Mouse (Mus musculus): Measurements from ENCODE around the gene Btnl4. TPM values are rescaled to one million over a fixed set of nuclear protein-coding genes. Genes with fewer than 3 reads are reported as not detected.
"Not testable (repeated sequence)": the region's sequence is repeated elsewhere in the genome, so short reads cannot be mapped to it uniquely, and the experiment has no call there.

The Btnl4 gene
- polyA plus RNA-seq, 1 experiment from 2014 or later, result not detected

- 93% methylated on average over 1 of the region's 2 CpGs for WGBS
- Histone ChIP-seq H3K36me3 (no peaks in the 10 kb centered on the region), H3K4me1 (no peaks in the 10 kb centered on the region), H3K9me3 (no peaks in the 10 kb centered on the region), H3K27ac (no peak overlapping the region), H3K4me2 (replicated peaks) (no peak overlapping the region), H3K4me3 (no peak overlapping the region), H3K27me3 (replicated peaks) (no peaks in the 10 kb centered on the region), H3K9ac (no peak overlapping the region)
- ATAC-seq (ENCODE audit: low FRiP score, low read depth), result no peak
Measured at GRCm38 (mm10) chr17:34476427-34476826, 691 bp downstream of the Btnl4 start.

GRCm38 (mm10) chr17:34475060-34475459 is 2.1 kb downstream of the Btnl4 start:
- no peaks in the 10 kb centered on the region for H3K4me1 ChIP-seq
- no peak overlapping the region for H3K27ac ChIP-seq

GRCm38 (mm10) chr17:34470491-34470890 is 6.6 kb downstream of the Btnl4 start:
- H3K9ac ChIP-seq, result no peak overlapping the region
- no peak overlapping the region for H3K4me2 ChIP-seq (replicated peaks)
- no peaks in the 10 kb centered on the region for H3K36me3 ChIP-seq
- WGBS, result 82% methylated on average over 2 of the region's 2 CpGs
- H3K4me1 ChIP-seq, result no peaks in the 10 kb centered on the region
- no peak overlapping the region for H3K27ac ChIP-seq
- no peak for ATAC-seq (ENCODE audit: low FRiP score, low read depth)
- H3K4me3 ChIP-seq, result no peak overlapping the region
- no peaks in the 10 kb centered on the region for H3K27me3 ChIP-seq (replicated peaks)
- H3K9me3 ChIP-seq, result no peaks in the 10 kb centered on the region

More at GRCm38 (mm10) chr17:34475060-34475459, 2.1 kb downstream of the Btnl4 start:
- Histone ChIP-seq H3K36me3 (no peaks in the 10 kb centered on the region), H3K4me3 (no peak overlapping the region), H3K9ac (no peak overlapping the region), H3K9me3 (no peaks in the 10 kb centered on the region), H3K27me3 (replicated peaks) (no peaks in the 10 kb centered on the region), H3K4me2 (replicated peaks) (no peak overlapping the region)
- ATAC-seq (ENCODE audit: low FRiP score, low read depth), result no peak
- 80% methylated on average over 3 of the region's 3 CpGs for WGBS

GRCm38 (mm10) chr17:34465906-34466305 is 11.2 kb downstream of the Btnl4 start:
- not testable (repeated sequence) for H3K4me1 ChIP-seq; H3K9me3 ChIP-seq; H3K9ac ChIP-seq; H3K4me3 ChIP-seq; H3K27me3 ChIP-seq (replicated peaks); H3K4me2 ChIP-seq (replicated peaks); H3K27ac ChIP-seq; ATAC-seq (ENCODE audit: low FRiP score, low read depth); H3K36me3 ChIP-seq

- Histone ChIP-seq H3K27me3 (replicated peaks) (no peaks in the 10 kb centered on the region), H3K36me3 (no peaks in the 10 kb centered on the region), H3K4me3 (no peak overlapping the region), H3K4me1 (no peaks in the 10 kb centered on the region), H3K27ac (no peak overlapping the region), H3K9ac (no peak overlapping the region), H3K4me2 (replicated peaks) (no peak overlapping the region), H3K9me3 (no peaks in the 10 kb centered on the region)
- no peak for ATAC-seq (ENCODE audit: low FRiP score, low read depth)
- 88% methylated on average over 3 of the region's 3 CpGs for WGBS
Measured at GRCm38 (mm10) chr17:34459255-34459654, 17.9 kb downstream of the Btnl4 start.

- no peaks in the 10 kb centered on the region for H3K9me3 ChIP-seq
- H3K9ac ChIP-seq, result no peak overlapping the region
- no peak overlapping the region for H3K4me2 ChIP-seq (replicated peaks)
- H3K4me1 ChIP-seq, result no peaks in the 10 kb centered on the region
- H3K36me3 ChIP-seq, result no peaks in the 10 kb centered on the region
- WGBS, result 76% methylated on average over 4 of the region's 4 CpGs
- no peak overlapping the region for H3K4me3 ChIP-seq
- H3K27me3 ChIP-seq (replicated peaks), result no peaks in the 10 kb centered on the region
- no peak for ATAC-seq (ENCODE audit: low FRiP score, low read depth)
- H3K27ac ChIP-seq, result no peak overlapping the region
Measured at GRCm38 (mm10) chr17:34457668-34458067, 19.4 kb downstream of the Btnl4 start.

- H3K4me1 ChIP-seq, result no peaks in the 10 kb centered on the region
- H3K4me2 ChIP-seq (replicated peaks), result no peak overlapping the region
- ATAC-seq (ENCODE audit: low FRiP score, low read depth), result no peak
- no peak overlapping the region for H3K27ac ChIP-seq
- no peak overlapping the region for H3K9ac ChIP-seq
- no peaks in the 10 kb centered on the region for H3K36me3 ChIP-seq
- WGBS, result 78% methylated on average over 6 of the region's 6 CpGs
- no peaks in the 10 kb centered on the region for H3K27me3 ChIP-seq (replicated peaks)
- no peaks in the 10 kb centered on the region for H3K9me3 ChIP-seq
- no peak overlapping the region for H3K4me3 ChIP-seq
Measured at GRCm38 (mm10) chr17:34448473-34449041, 28.6 kb downstream of the Btnl4 start.

GRCm38 (mm10) chr17:34441990-34442389 is 35.1 kb downstream of the Btnl4 start:
- H3K27me3 ChIP-seq (replicated peaks), result no peaks in the 10 kb centered on the region
- H3K9me3 ChIP-seq, result no peaks in the 10 kb centered on the region
- H3K27ac ChIP-seq, result no peak overlapping the region
- H3K36me3 ChIP-seq, result no peaks in the 10 kb centered on the region
- no peak for ATAC-seq (ENCODE audit: low FRiP score, low read depth)
- no peaks in the 10 kb centered on the region for H3K4me1 ChIP-seq
- no peak overlapping the region for H3K4me3 ChIP-seq
- H3K4me2 ChIP-seq (replicated peaks), result no peak overlapping the region
- 90% methylated on average over 7 of the region's 7 CpGs for WGBS
- H3K9ac ChIP-seq, result no peak overlapping the region

GRCm38 (mm10) chr17:34439795-34440194 is 37.3 kb downstream of the Btnl4 start:
- H3K27ac ChIP-seq, result no peak overlapping the region
- no peak overlapping the region for H3K9ac ChIP-seq
- 67% methylated on average over 3 of the region's 3 CpGs for WGBS
- no peaks in the 10 kb centered on the region for H3K36me3 ChIP-seq
- no peak for ATAC-seq (ENCODE audit: low FRiP score, low read depth)
- H3K27me3 ChIP-seq (replicated peaks), result no peaks in the 10 kb centered on the region
- no peak overlapping the region for H3K4me3 ChIP-seq
- H3K4me1 ChIP-seq, result no peaks in the 10 kb centered on the region
- H3K4me2 ChIP-seq (replicated peaks), result no peak overlapping the region
- H3K9me3 ChIP-seq, result peaks cover 7% of the 10 kb centered on the region

GRCm38 (mm10) chr17:34438588-34438987 is 38.5 kb downstream of the Btnl4 start:
- peaks cover 7% of the 10 kb centered on the region for H3K9me3 ChIP-seq
- H3K9ac ChIP-seq, result no peak overlapping the region
- H3K4me3 ChIP-seq, result no peak overlapping the region
- no peak for ATAC-seq (ENCODE audit: low FRiP score, low read depth)
- H3K4me1 ChIP-seq, result no peaks in the 10 kb centered on the region
- 83% methylated on average over 1 of the region's 1 CpGs for WGBS
- H3K4me2 ChIP-seq (replicated peaks), result no peak overlapping the region
- no peaks in the 10 kb centered on the region for H3K36me3 ChIP-seq
- H3K27ac ChIP-seq, result no peak overlapping the region
- no peaks in the 10 kb centered on the region for H3K27me3 ChIP-seq (replicated peaks)

GRCm38 (mm10) chr17:34437606-34438005 is 39.5 kb downstream of the Btnl4 start:
- Histone ChIP-seq H3K4me2 (replicated peaks) (no peak overlapping the region), H3K27me3 (replicated peaks) (no peaks in the 10 kb centered on the region), H3K36me3 (no peaks in the 10 kb centered on the region), H3K9ac (no peak overlapping the region), H3K4me1 (no peaks in the 10 kb centered on the region), H3K4me3 (no peak overlapping the region), H3K27ac (no peak overlapping the region), H3K9me3 (peaks cover 7% of the 10 kb centered on the region)
- ATAC-seq (ENCODE audit: low FRiP score, low read depth), result no peak
- WGBS, result 70% methylated on average over 7 of the region's 7 CpGs

- H3K9me3 ChIP-seq, result peaks cover 7% of the 10 kb centered on the region
- WGBS, result 68% methylated on average over 4 of the region's 4 CpGs
- H3K4me2 ChIP-seq (replicated peaks), result no peak overlapping the region
- no peak overlapping the region for H3K27ac ChIP-seq
- H3K36me3 ChIP-seq, result no peaks in the 10 kb centered on the region
- no peak for ATAC-seq (ENCODE audit: low FRiP score, low read depth)
- H3K4me3 ChIP-seq, result no peak overlapping the region
- H3K27me3 ChIP-seq (replicated peaks), result no peaks in the 10 kb centered on the region
- H3K4me1 ChIP-seq, result no peaks in the 10 kb centered on the region
- no peak overlapping the region for H3K9ac ChIP-seq
Measured at GRCm38 (mm10) chr17:34437120-34437519, 40.0 kb downstream of the Btnl4 start.

- H3K36me3 ChIP-seq, result no peaks in the 10 kb centered on the region
- no peaks in the 10 kb centered on the region for H3K27me3 ChIP-seq (replicated peaks)
- no peaks in the 10 kb centered on the region for H3K9me3 ChIP-seq
- ATAC-seq (ENCODE audit: low FRiP score, low read depth), result no peak
- no peaks in the 10 kb centered on the region for H3K4me1 ChIP-seq
- H3K4me2 ChIP-seq (replicated peaks), result no peak overlapping the region
- H3K27ac ChIP-seq, result no peak overlapping the region
- H3K9ac ChIP-seq, result no peak overlapping the region
- no peak overlapping the region for H3K4me3 ChIP-seq
Measured at GRCm38 (mm10) chr17:34427597-34427996, 49.5 kb downstream of the Btnl4 start.
